Mouse (Mus musculus) intestine, postnatal 0 days (tissue): ENCODE measurements at regions not wholly inside any gene's neighbourhood (a gene's known extent, or its start where the extent isn't known, plus 50 kb on each side); places are given as distances from the start of the nearest gene placed in this dataset.

ENCODE experiments used
- ATAC-seq: fragments of 200-750 bp; cut with Nextera tagmentation; 2 replicates; pipeline ENCODE4 v1.8.0; 2017; ENCODE audit warnings: mild to moderate bottlenecking, moderate TSS enrichment, moderate library complexity
- H3K27ac ChIP-seq: fragments of 300-500 bp; sonication (generic); 2 replicates; pipeline ENCODE4 v1.5.1; 2014; ENCODE audit warnings: mild to moderate bottlenecking, low read depth, low read length, moderate library complexity
- H3K27me3 ChIP-seq: fragments of 300-500 bp; sonication (generic); replicated peaks from 2 replicates; pipeline ENCODE4 v1.6.1; 2014; ENCODE audit warnings: low read length, mixed read lengths; ENCODE audit not compliant: control insufficient read depth, insufficient read depth
- H3K36me3 ChIP-seq: fragments of 300-500 bp; sonication (generic); 2 replicates; pipeline ENCODE4 v1.6.1; 2014; ENCODE audit warnings: mild to moderate bottlenecking, moderate library complexity; ENCODE audit not compliant: control insufficient read depth, insufficient read depth
- H3K4me1 ChIP-seq: fragments of 300-500 bp; sonication (generic); replicated peaks from 2 replicates; pipeline ENCODE4 v1.6.1; 2014; ENCODE audit warnings: antibody characterized with exemption, low read length, mixed read lengths; ENCODE audit not compliant: control insufficient read depth, insufficient read depth
- H3K4me2 ChIP-seq: fragments of 300-500 bp; sonication (generic); replicated peaks from 2 replicates; pipeline ENCODE4 v1.6.1; 2014; ENCODE audit warnings: low read depth, mild to moderate bottlenecking, moderate library complexity
- H3K4me3 ChIP-seq: fragments of 300-500 bp; sonication (generic); 2 replicates; pipeline ENCODE4 v1.5.1; 2014; ENCODE audit warnings: low read depth, low read length
- H3K9ac ChIP-seq: fragments of 300-500 bp; sonication (generic); 2 replicates; pipeline ENCODE4 v1.6.1; 2014; ENCODE audit warnings: mild to moderate bottlenecking, low read depth, low read length
- H3K9me3 ChIP-seq: fragments of 300-500 bp; sonication (generic); 2 replicates; pipeline ENCODE4 v1.6.1; 2016; ENCODE audit warnings: mixed run types; ENCODE audit not compliant: control insufficient read depth
- CTCF ChIP-seq: sonication (generic); IDR thresholded peaks from 2 replicates; pipeline ENCODE4 v1.5.1; 2016; ENCODE audit warnings: low read depth, mild to moderate bottlenecking, control low read depth, antibody characterized with exemption, moderate library complexity
- WGBS: fragments of 180-500 bp; shearing (Covaris S2); extraction: QIAGEN DNeasy Blood & Tissue Kit; methylation state at CpG from one replicate; pipeline ENCODE4 v1.1.7; 2014; 5-methylcytosine and 5-hydroxymethylcytosine counted together

- Histone ChIP-seq H3K9me3 (no peaks in the 10 kb centered on the region), H3K9ac (no peak overlapping the region), H3K4me3 (no peak overlapping the region), H3K27me3 (no peaks in the 10 kb centered on the region), H3K4me2 (no peak overlapping the region), H3K36me3 (no peaks in the 10 kb centered on the region), H3K4me1 (no peaks in the 10 kb centered on the region), H3K27ac (no peak overlapping the region)
- 62% methylated on average over 3 of the region's 3 CpGs for WGBS
- TF ChIP-seq CTCF: no peak
- no peak for ATAC-seq
Observed at GRCm38 (mm10) chr4:97346799-97347198, 163.8 kb upstream of the Gm10192 start.

- no peaks in the 10 kb centered on the region for H3K36me3 ChIP-seq
- no peaks in the 10 kb centered on the region for H3K4me1 ChIP-seq
- no peak overlapping the region for H3K9ac ChIP-seq
- WGBS: 80% methylated on average over 2 of the region's 2 CpGs
- no peaks in the 10 kb centered on the region for H3K27me3 ChIP-seq
- no peak overlapping the region for H3K4me3 ChIP-seq
- H3K4me2 ChIP-seq: no peak overlapping the region
- no peak for ATAC-seq
- no peak for TF ChIP-seq CTCF
- no peak overlapping the region for H3K27ac ChIP-seq
- no peaks in the 10 kb centered on the region for H3K9me3 ChIP-seq
Observed at GRCm38 (mm10) chr4:97344335-97344734, 161.4 kb upstream of the Gm10192 start.

- Histone ChIP-seq H3K4me2 (no peak overlapping the region), H3K9me3 (no peaks in the 10 kb centered on the region), H3K4me1 (no peaks in the 10 kb centered on the region), H3K27me3 (no peaks in the 10 kb centered on the region), H3K27ac (no peak overlapping the region), H3K9ac (no peak overlapping the region), H3K4me3 (no peak overlapping the region), H3K36me3 (no peaks in the 10 kb centered on the region)
- TF ChIP-seq CTCF: no peak
- no peak for ATAC-seq
- 85% methylated on average over 1 of the region's 1 CpGs for WGBS
Observed at GRCm38 (mm10) chr4:97343378-97343777, 160.4 kb upstream of the Gm10192 start.
